Mouse (Mus musculus) thymus, postnatal 10 days (tissue): Measurements from ENCODE around the gene Upk2.

Experiments
- DNase-seq, 2 experiments: peaks; one replicate each; pipeline ENCODE4 v3.0.0; 2021; ENCODE audit warnings: low spot score in 2 of 2

The Upk2 gene

GRCm38 (mm10) chr9:44454891-44455220, at the start of gene Upk2:
Upk2 (minus strand) TSS chr9:44454976.
- no peak for DNase-seq

GRCm38 (mm10) chr9:44502006-44502405, 47.2 kb upstream of the Upk2 start:
- peak; percentile 68 to 88 for DNase-seq

DNA sequence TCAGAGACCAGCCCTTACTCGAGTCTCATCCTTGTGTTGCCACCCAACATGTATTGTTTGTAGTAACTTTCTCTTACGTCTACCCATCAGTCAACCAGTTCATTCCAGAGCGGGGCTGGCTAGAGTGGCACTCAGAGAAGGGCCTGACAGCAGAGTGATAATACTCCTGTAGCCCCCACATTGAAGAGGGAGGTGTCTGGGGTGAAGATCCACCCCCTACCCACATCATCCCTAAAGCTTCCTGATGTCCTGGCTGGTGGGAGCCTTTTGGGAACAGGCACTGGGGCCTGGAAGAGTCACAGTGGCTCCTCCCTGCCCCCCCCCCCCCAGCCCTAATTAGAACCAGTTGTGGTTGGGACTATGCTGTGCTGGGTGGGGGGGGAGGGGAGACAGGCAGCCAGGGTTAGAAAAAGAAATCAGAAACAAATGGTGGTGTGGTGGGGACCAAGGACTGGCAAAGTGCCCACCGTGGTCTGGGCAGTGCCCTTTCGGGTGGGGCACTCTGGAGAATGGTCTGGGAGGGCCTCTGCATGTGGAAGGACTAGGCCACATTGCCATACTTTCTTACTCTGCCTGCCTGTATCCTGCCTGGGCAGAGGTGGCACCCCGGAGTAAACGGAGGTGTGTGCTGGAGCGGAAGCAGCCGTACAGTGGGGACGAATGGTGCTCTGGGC, 46.6 kb upstream of the Upk2 start:
- DNase-seq, result no peak

GRCm38 (mm10) chr9:44500638-44501175, 45.9 kb upstream of the Upk2 start:
- DNase-seq, result no peak

DNA sequence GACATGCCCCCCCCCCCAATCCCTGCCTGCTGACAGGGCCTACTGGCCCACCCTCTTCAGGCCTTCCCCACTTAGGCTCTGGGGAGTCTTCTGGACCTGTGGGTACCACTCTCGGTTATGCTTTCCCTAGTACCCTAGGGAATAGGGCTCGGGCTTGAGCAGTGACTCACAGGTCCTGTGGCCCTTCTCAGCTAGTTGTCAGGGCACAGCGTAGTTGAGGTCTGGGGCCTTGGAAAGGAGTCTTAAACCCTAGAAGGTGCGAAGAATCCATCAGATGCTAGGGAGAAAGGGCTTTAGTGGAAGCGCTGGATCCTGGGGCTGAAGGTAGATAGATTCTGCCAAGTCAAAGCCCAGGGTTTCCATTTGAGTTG, 45.4 kb upstream of the Upk2 start:
- DNase-seq, result no peak

- no peak for DNase-seq
These were observed 44.8 kb upstream of the Upk2 start for GRCm38 (mm10) chr9:44499356-44500162.

GRCm38 (mm10) chr9:44498421-44499355, 43.9 kb upstream of the Upk2 start:
- no peak for DNase-seq

DNA sequence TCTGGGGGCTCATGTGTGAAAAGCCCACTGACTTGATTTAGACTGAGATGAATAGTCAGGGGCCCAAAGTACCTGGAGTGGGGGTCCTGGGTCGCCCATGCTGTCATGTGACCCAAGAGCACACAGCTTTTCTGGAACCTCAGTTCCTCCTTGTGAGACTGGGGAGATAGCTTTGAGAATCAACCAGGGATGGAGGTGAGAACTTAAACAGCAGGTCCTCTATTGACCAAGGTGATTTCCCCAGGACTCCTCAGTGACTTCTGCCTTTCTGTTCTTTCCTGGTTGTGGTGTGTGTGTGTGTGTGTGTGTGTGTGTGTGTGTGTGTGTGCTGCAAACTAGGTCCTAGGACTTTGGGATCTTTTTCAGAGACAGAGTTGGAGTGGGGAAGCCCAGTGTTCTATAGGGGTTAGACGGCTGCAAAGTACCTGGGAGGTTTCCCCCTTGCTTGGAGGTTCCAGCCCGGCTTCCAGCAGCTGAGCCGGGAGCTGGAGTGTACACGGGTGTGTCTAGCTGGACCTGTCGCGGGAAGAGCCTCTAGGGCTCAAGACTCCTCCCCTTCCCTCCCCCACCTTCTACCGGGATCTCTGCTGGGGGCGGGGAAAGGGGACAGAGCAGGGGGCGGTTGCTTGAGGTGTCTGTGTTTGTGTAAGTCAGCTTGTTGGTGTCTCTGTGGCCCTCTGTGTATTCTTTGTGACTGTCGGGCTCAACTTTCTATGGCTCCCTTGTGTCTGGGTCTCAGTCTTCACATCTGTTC, 43.0 kb upstream of the Upk2 start:
- DNase-seq, result no peak

GRCm38 (mm10) chr9:44496803-44497461, 42.2 kb upstream of the Upk2 start:
- DNase-seq, result no peak

DNA sequence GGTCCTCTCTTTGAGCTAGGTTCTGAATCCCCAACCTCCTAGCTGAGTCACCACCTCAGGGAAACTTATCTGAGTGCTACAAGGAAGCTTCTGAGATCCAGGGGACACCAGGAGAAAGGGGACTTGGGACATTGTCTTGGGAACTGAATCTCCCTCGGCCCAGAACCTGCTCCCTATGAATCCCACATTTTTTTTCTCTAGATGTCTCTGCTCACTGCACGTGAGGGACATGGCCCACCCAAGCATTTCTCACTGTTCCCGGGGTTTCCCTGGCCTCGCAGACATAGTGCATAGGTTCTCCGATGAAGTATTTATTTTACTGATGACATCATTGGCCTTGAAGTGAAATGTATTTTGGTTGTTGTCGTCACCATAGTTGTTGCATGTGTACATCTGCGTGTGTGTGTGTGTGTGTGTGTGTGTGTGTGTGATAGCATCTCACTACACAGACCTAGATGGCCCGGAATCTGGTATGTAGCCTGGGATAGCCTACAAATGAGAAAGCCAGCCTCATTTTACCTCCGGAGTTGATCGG, 41.1 kb upstream of the Upk2 start:
- no peak for DNase-seq

DNA sequence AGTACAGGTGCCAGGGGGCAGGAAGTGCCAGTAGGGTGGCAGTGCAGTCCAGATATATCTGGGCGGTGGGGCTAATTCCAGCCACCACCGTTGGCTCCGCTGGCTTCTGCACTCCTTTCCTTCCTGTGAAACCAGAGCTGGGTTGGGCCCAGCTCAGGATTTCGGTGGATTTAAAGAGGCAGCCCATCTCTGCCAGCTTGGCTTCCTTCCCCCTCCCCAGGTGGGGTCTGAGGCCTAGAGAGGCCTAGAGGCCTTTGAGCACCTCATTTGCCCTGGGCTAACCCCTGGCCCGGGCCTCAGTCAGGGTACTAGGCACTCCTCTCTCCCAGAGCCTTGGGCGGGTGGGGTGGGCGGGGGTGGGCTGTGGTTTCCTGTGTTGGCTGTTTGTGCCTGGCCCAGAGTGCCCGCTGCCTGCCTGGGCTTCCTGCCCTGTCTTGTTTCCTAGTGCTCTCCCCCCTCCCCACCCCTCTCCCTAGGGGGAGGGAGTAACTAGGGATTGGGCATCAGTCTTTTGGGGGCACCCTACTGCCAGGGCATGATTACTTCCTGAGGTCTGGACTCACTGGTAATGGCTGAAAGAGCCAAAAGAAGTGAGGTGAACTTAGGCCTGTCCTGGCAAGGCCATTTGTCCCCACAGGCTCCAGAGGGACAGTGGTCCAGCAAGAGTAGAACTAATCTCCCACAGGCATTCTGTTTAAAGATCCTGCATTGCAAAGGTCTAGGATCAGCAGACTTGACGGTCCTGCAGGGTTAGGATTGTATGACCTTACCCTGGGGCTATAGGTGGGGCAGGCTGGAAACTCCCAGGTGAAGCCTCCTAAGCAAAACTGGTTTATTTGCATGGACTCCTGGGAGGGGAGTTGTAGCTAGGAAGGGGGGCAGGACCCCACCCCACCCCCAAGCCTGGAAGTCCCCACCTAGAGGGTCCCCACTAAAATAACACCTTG, 40.4 kb upstream of the Upk2 start:
- DNase-seq, result no peak

- peak; percentile 69 to 72 for DNase-seq
These were observed 39.6 kb upstream of the Upk2 start for GRCm38 (mm10) chr9:44494261-44494862.

DNA sequence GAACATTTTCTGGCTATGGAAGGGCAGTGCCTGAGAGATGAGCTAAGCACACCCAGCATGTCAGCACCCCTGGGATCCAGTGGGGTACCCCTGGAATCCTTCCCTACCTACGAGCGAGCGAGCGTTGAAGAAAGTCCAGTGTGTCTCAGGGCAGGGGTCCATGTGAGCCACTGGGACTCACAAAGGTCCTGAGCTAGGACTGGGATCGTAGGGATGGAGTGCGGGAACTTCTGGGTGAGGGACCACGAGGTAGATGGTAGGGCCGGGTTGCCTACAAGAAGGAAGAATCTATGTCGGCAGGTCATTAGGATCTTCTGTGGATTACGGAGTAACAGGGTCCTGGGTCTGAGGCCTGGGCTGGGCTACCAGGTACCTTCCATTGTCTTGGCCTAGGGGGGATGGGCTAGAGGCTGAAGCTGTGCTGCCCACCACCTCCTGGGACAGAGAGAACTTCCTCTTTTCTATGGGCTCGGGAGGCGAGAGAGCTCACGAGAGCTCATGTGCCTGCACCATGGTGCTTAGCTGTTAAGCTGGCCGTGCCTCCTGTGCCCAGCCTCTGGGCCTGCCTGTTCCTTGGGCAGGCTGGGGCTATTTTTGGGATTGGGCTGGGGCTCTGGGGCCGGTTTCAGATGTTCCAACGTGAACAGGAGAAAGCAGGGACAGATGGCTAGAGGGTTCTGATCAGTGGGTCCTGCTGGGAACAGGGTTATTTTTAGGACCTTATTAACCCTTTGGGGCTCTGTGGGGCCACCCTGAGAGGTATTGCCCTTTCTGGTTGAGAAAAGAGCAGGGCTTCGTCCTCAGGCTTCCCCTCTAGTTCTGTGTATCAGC, 38.1 kb upstream of the Upk2 start:
- no peak for DNase-seq

GRCm38 (mm10) chr9:44491351-44491750, 36.6 kb upstream of the Upk2 start:
- no peak for DNase-seq

- DNase-seq, result no peak
These were observed 35.6 kb upstream of the Upk2 start for GRCm38 (mm10) chr9:44490086-44490967.

- DNase-seq, result no peak
These were observed 34.9 kb upstream of the Upk2 start for GRCm38 (mm10) chr9:44489651-44490085.

- DNase-seq, result no peak
These were observed 34.1 kb upstream of the Upk2 start for GRCm38 (mm10) chr9:44488855-44489381.
